Mouse (Mus musculus) midbrain, embryonic 10.5 days (tissue): ENCODE results near the gene Atg4c. TPM values are rescaled to one million over a fixed set of nuclear protein-coding genes. Genes with fewer than 3 reads are reported as not detected.

ENCODE experiments used
- DNase-seq: peaks from one replicate; pipeline ENCODE4 v3.0.0-alpha.2; 2017; ENCODE audit warnings: low spot score
- H3K27ac ChIP-seq: fragments of 300-500 bp; sonication (generic); replicated peaks from 2 replicates; pipeline ENCODE4 v1.5.1; 2016; ENCODE audit warnings: mild to moderate bottlenecking
- H3K27me3 ChIP-seq: fragments of 300-500 bp; sonication (generic); 2 replicates; pipeline ENCODE4 v1.6.1; 2016; ENCODE audit warnings: low read depth, mild to moderate bottlenecking; ENCODE audit not compliant: poor library complexity, severe bottlenecking
- H3K36me3 ChIP-seq: fragments of 300-500 bp; sonication (generic); 2 replicates; pipeline ENCODE4 v1.6.1; 2016; ENCODE audit warnings: mild to moderate bottlenecking, moderate library complexity
- H3K4me1 ChIP-seq: fragments of 300-500 bp; sonication (generic); 2 replicates; pipeline ENCODE4 v1.6.1; 2016
- H3K4me3 ChIP-seq: fragments of 300-500 bp; sonication (generic); 2 replicates; pipeline ENCODE4 v1.5.1; 2016; ENCODE audit warnings: mild to moderate bottlenecking, moderate library complexity
- H3K9me3 ChIP-seq: fragments of 300-500 bp; sonication (generic); replicated peaks from 2 replicates; pipeline ENCODE4 v1.6.1; 2016; ENCODE audit warnings: mild to moderate bottlenecking
- WGBS: fragments of 180-500 bp; shearing (Covaris S2); methylation state at CpG from one replicate; pipeline ENCODE4 v1.1.7; 2016; 5-methylcytosine and 5-hydroxymethylcytosine counted together
- polyA plus RNA-seq: library from polyadenylated mRNA; unstranded; fragments of >200 nt; fragmentation: Nextera tagmentation; extraction: Ambion mirVana; gene quantifications from 2 replicates; pipeline ENCODE4 v1.2.1, GENCODE M21; 2016

Atg4c gene
- polyA plus RNA-seq, 1 experiment from 2014 or later: 11.6 TPM

DNA sequence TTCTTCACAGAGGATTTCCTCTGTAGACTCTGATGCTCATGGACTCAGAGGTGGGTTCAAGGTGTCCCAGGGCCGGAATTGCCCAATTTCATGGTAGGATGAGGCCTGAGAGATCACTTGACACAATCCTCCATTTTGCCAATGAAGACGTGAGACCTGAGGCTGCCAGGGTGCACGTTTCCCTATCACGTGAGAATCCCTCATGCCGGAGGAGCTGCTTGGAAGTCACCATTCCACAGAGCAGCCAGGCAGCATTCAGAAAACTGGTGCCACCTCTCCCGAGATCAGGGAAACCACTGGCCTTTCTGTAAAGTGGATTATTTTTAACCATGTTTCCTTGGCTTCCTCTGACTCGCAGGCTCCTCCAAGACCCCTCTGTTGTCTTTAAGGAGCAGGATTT is 88.0 kb downstream of the Atg4c start:
- WGBS: 87% methylated on average over 7 of the region's 7 CpGs
- Histone ChIP-seq H3K27me3 (no peaks in the 10 kb centered on the region), H3K4me3 (no peak overlapping the region), H3K27ac (no peak overlapping the region), H3K4me1 (peaks cover 4% of the 10 kb centered on the region; the same call in 1 of the 2 replicates), H3K9me3 (no peaks in the 10 kb centered on the region), H3K36me3 (no peaks in the 10 kb centered on the region)
- no peak for DNase-seq

DNA sequence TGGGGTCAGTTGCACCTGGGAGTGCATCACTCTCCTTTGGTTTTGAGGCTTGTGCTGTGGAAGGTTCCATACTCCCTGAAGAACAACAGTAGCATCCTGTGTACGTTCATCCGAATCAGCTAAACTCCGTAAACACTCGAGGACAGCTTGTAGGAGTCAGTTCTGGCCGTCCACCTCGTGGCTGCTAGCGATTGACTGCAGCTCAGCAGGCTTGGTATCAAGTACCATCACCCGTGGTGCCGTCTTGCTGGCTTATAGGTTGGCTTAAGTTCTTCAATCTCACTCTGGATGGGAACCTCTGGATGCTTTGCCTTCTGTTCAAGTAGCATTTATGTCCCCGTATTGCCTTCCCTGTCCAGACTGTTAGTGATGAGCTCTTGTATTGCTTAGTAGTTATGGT is 95.6 kb downstream of the Atg4c start:
- Histone ChIP-seq H3K27me3 (0 out of 2 replicates have a peak, but pooled peaks cover 5% of the 10 kb centered on the region), H3K4me1 (peaks cover 19% of the 10 kb centered on the region), H3K36me3 (no peaks in the 10 kb centered on the region), H3K27ac (no peak overlapping the region), H3K9me3 (no peaks in the 10 kb centered on the region), H3K4me3 (no peak overlapping the region)
- WGBS: 85% methylated on average over 10 of the region's 10 CpGs
- no peak for DNase-seq

DNA sequence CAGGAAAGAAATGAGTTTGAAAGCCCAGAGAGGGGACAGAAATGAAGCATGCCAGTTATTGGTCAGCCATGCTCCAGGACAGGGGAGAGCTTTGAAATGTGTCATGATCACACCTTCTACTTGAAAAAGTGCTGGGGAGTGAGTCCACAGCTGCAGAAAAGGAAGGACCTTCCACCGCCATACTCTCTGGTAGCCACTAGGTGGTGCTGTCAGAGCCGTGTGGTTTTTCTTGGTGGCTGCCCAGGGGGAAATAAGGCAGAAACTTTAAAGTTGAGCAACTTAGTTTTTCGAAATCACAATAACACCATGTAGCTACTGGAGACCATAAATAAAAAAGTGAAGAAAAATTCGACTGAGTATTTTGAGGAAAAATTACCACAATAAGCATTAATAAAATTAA is 104.9 kb downstream of the Atg4c start:
- WGBS: 17% methylated on average over 4 of the region's 4 CpGs
- no peak overlapping the region for H3K27ac ChIP-seq
- H3K27me3 ChIP-seq: no peaks in the 10 kb centered on the region; the same call in 1 of the 2 replicates
- H3K9me3 ChIP-seq: peaks cover 13% of the 10 kb centered on the region
- no peak overlapping the region for H3K4me3 ChIP-seq
- peak; percentile 33 for DNase-seq
- peaks cover 14% of the 10 kb centered on the region for H3K4me1 ChIP-seq
- no peaks in the 10 kb centered on the region for H3K36me3 ChIP-seq

DNA sequence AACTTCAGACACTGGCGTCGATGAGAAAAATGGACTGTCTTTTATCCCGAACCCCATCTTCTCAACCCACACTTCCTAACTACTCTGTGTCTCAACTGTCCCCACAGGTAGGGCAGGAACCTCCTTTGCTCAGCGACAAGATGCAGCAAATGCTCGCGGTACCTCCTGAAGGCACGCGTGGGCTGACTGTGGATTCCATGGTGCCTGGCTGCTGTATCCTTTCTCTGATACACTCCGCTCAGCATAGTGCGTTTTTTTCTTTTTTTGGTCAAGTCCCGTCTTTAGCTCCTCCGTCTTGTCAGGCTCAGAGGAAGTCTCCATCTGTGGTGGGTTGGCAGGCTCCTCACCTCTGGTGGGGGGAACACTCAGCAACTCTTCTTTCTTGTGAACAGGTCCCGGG is 111.1 kb downstream of the Atg4c start:
- Histone ChIP-seq H3K27ac (no peak overlapping the region), H3K27me3 (no peaks in the 10 kb centered on the region), H3K4me3 (no peak overlapping the region), H3K4me1 (peaks cover 2% of the 10 kb centered on the region; the same call in 1 of the 2 replicates), H3K36me3 (no peaks in the 10 kb centered on the region), H3K9me3 (peaks cover 13% of the 10 kb centered on the region)
- DNase-seq: no peak
- WGBS: 90% methylated on average over 13 of the region's 13 CpGs

Other genes starting within 250 kb of the Atg4c start
- gene Angptl3, start 163.0 kb upstream of the Atg4c start, polyA plus RNA-seq: 1.0 and 1.2 TPM in 2 replicates
- 64.5 and 81.5 TPM in 2 replicates for gene Dock7, start 73.0 kb upstream of the Atg4c start, polyA plus RNA-seq
- gene Gm12689, start 102.0 kb downstream of the Atg4c start, polyA plus RNA-seq: not detected in 2 replicates